Mouse (Mus musculus) cerebellum, adult 11 months (tissue): ENCODE data around the gene Nabp2.

Experiments
- DNase-seq: peaks from one replicate; pipeline ENCODE4 v3.0.0; 2022

Nabp2 gene

DNA sequence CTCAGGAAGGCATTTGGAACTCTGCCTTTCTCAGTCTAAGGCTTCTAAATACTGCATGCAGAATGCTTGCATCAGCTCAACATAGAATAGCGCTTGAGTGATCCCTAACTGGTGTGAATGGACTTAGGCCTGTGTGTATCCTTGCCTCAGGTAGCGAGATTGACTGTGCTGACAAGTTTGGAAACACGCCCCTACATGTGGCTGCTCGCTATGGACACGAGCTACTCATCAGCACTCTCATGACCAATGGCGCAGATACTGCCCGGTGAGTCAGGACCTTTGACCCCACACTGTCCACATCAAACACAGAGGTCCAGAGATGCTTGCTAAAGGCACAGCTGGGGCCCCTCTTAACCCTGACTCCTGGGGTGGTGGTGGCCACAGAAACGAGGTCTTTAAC lies 28.8 kb downstream of the Nabp2 start:
- DNase-seq, result no peak

- no peak for DNase-seq
These were observed 30.7 kb downstream of the Nabp2 start for GRCm38 (mm10) chr10:128380565-128380964.

DNA sequence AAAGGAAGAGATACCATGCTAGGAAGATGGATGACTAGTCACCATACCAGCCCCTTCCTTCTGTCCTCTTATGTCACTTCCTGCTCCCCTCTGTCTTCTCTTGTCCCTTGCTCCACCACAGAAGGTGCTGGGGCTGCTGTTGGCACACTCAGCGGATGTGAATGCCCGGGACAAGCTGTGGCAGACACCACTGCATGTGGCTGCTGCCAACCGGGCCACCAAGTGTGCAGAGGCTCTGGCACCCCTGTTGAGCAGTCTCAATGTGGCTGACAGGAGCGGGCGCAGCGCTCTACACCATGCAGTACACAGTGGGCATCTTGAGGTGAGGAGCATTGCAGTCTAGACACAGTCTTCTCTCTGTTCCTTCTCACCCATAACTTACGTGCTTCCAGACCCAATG lies 32.0 kb downstream of the Nabp2 start:
- DNase-seq, result no peak

DNA sequence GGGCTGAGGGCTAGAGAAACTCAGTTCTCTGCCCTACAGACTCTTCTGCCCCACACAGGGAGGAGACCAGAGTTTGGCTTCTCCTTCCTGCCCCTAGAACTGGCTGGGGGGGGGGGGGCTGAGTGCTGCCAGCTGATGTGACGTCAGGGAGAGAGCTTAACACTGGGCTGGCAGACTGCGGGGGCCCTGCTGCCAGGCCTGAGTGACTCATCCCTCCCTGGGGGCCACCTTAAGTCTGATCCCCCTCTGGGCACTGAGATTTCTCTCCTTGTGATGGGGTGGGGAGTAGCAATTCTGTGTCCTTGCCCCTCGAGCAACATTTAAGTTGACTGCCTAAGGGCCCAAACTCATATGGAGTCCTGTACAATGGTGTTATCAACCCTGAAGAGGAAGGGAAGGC lies 32.8 kb downstream of the Nabp2 start:
- no peak for DNase-seq

DNA sequence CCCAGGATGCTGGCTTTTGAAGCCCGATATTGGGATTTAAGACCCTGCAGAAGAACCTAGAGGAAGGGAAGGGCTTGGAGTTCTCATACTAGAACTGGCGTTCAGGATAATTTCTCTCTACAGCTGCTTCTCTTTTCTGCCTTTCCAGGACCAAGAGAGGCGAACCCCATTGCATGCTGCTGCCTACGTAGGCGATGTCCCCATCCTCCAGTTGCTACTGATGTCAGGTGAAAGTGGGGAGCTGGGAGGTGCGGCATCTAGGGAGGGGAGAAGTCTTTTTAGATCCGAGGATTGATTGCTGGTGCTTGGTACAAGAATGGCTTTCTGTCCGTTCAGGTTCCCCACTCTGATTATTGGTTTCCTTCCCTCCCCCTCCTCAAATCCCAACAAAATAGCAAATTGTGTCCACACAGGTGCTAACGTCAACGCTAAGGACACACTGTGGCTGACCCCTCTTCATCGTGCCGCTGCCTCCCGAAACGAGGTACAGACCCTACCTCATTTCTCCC lies 33.3 kb downstream of the Nabp2 start:
- DNase-seq, result no peak

GRCm38 (mm10) chr10:128377222-128377939 lies 33.9 kb downstream of the Nabp2 start:
- peak; percentile 48 for DNase-seq

DNA sequence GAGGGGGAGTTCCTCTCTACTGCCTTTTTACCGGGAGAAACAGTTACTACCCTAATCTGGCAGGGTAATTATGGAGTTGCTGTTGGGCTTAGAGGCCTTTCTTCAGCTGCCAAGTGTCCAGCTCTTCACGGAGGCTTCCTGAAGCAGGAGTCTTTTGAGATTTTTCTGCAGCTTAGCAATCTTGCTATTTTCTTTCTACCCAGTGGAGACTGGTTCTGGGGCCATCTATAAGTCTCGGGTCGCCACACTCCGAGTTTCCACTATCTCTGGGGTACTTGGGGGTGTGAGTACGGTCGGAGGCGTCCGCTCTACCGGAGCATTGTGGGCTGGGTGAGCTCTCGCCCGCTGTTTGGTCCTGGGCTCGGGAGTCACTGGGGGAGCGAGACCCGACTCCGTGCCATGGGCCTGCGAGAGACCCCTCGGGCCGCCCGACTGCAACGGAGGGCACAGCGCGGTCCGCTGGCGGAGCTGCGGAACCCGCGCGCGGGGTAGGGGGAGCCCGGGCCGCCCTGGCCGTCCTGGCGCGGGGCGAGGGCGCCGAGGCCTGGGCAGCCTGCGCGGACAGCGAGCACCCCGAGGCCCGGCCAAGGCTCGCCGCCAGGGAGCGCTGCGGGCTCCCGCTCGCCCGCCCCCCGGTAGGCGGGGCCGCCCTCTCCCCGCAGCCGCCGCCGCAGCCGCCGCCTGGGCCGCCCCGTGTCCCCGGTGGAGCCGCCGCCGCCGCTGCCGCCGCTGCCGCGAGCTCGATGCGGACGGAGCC lies 34.7 kb downstream of the Nabp2 start, which contains the start of gene Ankrd52:
Gene Ankrd52 (plus strand): TSS at position 661 of the 757 bp plus-strand sequence.
- peak; percentile 83 for DNase-seq

GRCm38 (mm10) chr10:128376099-128376454 lies 35.2 kb downstream of the Nabp2 start:
- DNase-seq, result no peak

DNA sequence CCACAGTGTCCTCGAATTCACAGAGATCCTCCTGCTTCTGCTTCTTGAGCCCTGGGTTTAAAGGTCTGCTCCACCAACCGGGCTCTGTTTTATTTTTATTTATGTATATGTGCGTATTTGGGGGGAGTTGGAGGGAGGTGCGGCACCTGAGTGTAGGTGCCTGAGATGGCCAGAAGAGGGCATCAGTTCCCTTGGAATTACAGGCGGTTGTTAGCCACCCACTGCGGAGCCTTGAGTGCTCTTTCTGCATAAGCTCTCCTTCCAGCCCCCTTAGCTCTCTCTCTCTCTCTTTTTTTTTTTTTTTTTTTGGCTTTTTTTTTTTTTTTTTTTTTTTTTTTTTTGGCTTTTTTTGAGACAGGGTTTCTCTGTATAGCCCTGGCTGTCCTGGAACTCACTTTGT lies 36.9 kb downstream of the Nabp2 start:
- no peak for DNase-seq

DNA sequence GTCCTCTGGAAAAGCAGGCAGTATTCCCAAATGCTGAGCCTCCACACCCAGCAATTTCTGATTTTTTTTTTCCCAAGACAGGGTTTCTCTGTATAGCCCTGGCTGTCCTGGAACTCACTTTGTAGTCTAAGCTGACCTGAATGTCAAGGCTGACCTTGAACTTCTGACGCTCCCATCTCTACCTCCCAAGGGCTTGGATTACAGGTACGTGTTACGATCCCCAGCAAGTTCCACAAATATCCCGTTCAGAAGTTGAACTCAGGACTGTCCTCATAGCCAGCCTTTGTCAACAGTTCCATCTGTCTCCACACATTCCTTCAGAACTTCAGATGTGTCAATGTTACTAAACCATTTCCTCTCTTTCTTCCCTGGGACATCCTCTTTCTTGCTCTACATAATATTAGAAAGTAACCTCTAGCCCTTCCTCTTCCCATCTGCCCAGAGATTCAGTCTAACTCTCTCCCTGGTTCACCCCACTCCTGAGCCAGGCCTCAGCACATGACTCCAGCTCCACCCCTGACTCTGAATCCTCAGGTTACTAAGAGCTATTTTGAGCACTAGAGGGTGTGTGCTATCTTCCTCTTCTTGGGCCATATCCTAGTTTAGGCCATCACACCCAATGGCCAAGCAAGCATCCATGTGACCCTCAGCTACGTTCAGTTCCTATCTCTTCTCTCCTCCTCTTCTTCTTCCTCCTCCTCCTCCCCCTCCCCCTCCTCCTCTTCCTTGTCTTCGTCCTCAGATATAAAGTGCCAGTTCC lies 38.1 kb downstream of the Nabp2 start:
- no peak for DNase-seq

GRCm38 (mm10) chr10:128372142-128372541 lies 39.1 kb downstream of the Nabp2 start:
- DNase-seq, result no peak

DNA sequence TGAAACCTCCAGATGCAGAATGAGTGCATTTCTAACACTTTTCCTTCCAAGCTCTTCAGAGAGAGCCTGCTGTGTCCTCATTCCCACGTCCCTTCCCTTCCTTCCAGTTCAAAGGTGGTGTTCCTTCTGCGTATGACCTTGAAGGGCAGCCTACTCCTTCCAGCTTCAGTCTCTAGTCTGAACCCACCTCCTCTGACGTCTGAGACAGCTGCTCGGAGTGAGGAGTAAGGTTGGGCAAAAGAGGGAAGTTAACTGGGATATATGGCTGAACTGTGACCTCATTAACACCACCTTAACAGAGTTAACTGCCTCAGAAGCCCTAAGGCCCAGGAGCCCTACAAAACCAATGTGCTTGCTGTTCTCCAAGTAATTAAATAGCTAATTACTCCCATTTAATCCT lies 40.7 kb downstream of the Nabp2 start:
- DNase-seq, result no peak

- DNase-seq, result no peak
These were observed 41.3 kb downstream of the Nabp2 start for GRCm38 (mm10) chr10:128370021-128370420.

DNA sequence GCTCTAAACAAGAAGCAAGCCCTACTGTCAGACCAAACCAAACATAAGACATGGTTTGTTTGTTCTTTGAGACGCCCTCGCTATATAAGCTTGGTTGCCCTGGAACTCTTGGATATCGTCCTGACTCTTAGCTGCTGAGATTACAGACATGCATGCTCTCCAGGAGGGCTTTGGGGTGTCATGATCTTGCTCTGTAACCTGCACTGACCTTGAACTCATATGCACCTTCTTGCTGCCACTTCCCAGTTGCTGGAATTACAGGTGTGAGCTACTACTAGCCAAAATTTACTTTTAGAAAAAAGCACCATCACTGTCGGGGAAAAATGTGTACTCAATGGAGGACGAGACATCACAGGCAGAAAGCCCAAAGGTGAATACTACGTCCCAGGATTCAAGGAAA lies 41.7 kb downstream of the Nabp2 start:
- DNase-seq, result no peak

DNA sequence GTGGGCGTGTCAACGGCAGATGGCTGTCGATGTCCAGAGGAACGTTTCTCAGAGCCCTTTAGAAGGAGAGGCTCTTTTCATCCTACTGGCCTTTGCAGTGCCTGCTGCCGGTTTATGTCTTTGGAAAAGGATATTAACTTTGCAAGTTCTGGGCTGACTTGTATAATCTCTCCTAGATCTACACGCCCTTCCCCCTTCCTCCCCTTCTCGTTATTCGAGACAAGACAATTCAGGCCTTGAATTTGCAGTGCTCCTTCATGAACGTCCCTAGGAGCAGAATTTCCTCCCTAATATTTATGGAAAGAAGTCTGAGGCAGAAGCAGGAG lies 42.1 kb downstream of the Nabp2 start:
- DNase-seq, result no peak

DNA sequence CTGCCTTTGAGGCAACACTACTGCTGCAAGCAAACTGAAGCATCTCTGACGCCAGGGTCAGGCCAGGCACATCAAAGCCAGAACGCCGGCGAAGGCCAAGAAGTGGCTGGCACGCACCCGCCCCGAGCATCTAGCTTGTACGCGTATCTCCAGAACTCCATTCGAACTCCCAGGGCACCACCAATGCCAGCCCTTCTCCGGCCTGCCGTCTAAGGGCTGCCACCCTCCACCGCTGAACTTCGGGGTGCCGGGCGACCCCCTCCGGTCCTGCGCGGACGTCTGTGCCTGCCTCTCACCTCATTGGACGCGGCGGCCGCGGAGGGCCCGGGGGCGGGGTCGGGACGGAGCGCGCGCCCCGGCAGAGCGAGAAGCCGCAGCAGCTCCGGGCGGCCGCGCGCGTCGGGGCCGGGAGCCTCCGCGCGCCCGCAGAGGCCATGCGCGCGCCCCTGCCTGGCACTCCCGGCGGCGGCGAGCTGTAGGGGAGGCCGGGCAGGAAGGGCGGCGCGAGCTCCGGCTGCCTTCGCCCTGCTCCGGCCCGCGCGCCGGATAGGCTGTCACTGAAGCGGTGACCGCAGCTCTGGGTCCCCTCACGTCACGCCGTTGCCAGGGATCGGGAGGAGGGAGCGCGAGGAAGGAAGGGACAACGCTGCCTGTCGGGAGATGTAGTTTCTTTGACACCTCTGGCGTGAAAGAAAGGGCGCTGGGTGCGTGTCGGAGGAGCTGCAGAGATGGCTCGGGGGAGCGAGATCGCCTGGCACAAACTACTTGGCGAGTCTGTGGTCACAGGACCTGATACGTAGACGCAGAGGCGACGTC lies 42.7 kb downstream of the Nabp2 start, which contains the start of gene Coq10a:
Gene Coq10a (minus strand): TSS at position 596 of the 816 bp plus-strand sequence.
- DNase-seq, result peak; percentile 92

DNA sequence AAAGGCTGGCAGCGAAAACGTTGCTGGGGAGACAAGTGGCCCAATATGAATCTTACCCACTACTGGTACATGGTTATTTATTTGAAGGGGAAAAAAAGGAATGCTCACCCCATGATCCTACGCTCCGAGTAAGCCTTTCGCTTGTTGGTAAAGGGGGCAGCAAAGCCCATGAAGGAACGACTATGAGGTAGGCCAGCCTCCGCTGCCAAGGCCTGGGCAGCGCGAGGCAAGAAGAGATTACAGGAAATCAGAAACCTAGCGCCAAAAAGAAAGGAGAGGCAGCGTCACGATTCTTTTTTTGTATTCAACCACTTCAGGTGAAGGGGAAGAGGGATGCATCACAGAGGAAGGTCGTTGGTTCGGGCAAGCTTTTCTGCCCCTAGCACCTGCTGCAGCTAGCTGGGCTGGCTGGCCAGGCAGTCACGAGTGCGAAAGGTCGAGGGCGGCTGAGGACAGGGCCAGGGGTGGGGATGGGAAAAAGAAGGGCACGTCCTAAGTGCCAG lies 43.3 kb downstream of the Nabp2 start:
- DNase-seq, result no peak

DNA sequence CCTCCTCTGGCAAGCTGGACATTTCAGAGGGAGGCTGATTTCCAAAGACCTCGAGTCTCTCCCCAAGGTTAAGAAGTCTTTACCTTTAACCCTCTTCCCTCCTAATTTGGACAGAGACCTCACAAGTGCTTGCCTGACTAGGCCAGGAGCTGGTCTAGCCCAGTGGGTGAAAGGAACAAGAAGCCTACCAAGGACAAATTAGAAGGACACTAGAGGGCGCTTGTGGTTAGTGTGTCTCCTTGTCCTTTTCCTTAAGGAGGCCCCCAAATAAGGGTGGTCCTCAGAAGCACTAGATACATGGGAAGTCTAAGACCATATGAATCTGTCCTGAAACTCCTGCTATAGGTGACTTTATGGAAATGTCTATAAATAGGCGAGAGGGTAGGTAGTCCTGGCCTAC lies 48.7 kb downstream of the Nabp2 start:
- no peak for DNase-seq

- no peak for DNase-seq
These were observed 49.5 kb downstream of the Nabp2 start for GRCm38 (mm10) chr10:128361836-128362235.

- DNase-seq, result no peak
These were observed 52.1 kb downstream of the Nabp2 start for GRCm38 (mm10) chr10:128359226-128359625.

GRCm38 (mm10) chr10:128358796-128359195 lies 52.5 kb downstream of the Nabp2 start:
- no peak for DNase-seq
